Mouse (Mus musculus): ENCODE results near the gene Cdc14b. TPM values are rescaled to one million over a fixed set of nuclear protein-coding genes. Genes with fewer than 3 reads are reported as not detected.

Cdc14b gene
- polyA plus RNA-seq, 1 experiment from 2014 or later = 13.4 TPM

DNA sequence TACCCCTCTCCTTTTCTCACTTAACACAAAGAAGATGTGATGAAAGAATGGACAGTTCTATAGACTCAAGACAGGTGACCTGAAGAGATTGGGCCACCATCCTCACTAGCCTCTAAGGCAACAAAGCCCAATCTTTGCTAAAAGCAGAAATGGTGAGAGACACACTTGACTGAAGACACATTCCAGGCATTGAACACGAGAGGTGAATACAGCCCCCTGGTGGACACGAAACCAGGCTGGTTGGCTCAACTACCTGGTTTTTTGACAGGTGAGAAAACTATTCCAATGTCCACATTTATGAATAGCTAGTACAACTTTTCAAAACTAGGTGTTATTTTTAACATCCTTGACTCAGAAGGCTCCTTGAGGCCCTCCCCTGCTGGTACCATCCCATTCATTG is 70.4 kb downstream of the Cdc14b start:
- H3K36me3 ChIP-seq (ENCODE audit: control insufficient read depth, insufficient read depth, low read length) = no peaks in the 10 kb centered on the region
- no peak for ATAC-seq (ENCODE audit: insufficient read depth, low FRiP score, low TSS enrichment)
- no peaks in the 10 kb centered on the region for H3K27me3 ChIP-seq (ENCODE audit: control insufficient read depth, insufficient read depth, low read length)
- H3K4me2 ChIP-seq (ENCODE audit: low read depth) = no peak overlapping the region
- WGBS = 61% methylated on average over 2 of the region's 2 CpGs
- H3K9ac ChIP-seq (ENCODE audit: low read length) = no peak overlapping the region
- no peaks in the 10 kb centered on the region for H3K9me3 ChIP-seq (ENCODE audit: control insufficient read depth, low read length)
- no peak overlapping the region for H3K4me3 ChIP-seq (ENCODE audit: low read depth, low read length)
- no peak overlapping the region for H3K27ac ChIP-seq (ENCODE audit: low read depth, low read length)
- no peak for DNase-seq (ENCODE audit: low spot score)
- H3K4me1 ChIP-seq (ENCODE audit: control insufficient read depth, insufficient read depth, low read length) = no peaks in the 10 kb centered on the region

DNA sequence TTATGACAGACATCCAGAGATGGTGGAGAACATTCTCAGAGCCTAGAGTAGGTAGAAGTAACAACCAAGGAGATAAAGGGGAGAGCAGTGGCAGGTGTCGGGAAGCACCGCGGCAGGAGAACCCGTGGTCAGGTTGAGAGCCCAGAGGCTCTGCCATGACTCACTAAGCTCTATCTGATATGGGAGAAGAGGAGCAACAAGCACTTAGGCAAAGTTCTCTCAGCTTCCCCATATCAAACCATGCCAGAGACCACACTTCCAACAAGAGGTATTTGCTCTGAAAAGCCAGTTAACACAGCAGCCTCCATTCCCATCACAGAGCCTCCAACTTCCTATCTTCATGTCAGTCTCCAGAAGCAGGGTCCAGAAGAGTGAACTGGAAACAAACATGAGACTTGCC is 74.2 kb downstream of the Cdc14b start:
- 96% methylated on average over 4 of the region's 4 CpGs for WGBS
- Histone ChIP-seq H3K4me1 (ENCODE audit: control insufficient read depth, insufficient read depth, low read length) (no peaks in the 10 kb centered on the region), H3K9me3 (ENCODE audit: control insufficient read depth, low read length) (no peaks in the 10 kb centered on the region), H3K4me3 (ENCODE audit: low read depth, low read length) (no peak overlapping the region), H3K4me2 (ENCODE audit: low read depth) (no peak overlapping the region), H3K27ac (ENCODE audit: low read depth, low read length) (no peak overlapping the region), H3K27me3 (ENCODE audit: control insufficient read depth, insufficient read depth, low read length) (no peaks in the 10 kb centered on the region), H3K36me3 (ENCODE audit: control insufficient read depth, insufficient read depth, low read length) (no peaks in the 10 kb centered on the region), H3K9ac (ENCODE audit: low read length) (no peak overlapping the region)
- ATAC-seq (ENCODE audit: insufficient read depth, low FRiP score, low TSS enrichment) = no peak
- DNase-seq (ENCODE audit: low spot score) = no peak

DNA sequence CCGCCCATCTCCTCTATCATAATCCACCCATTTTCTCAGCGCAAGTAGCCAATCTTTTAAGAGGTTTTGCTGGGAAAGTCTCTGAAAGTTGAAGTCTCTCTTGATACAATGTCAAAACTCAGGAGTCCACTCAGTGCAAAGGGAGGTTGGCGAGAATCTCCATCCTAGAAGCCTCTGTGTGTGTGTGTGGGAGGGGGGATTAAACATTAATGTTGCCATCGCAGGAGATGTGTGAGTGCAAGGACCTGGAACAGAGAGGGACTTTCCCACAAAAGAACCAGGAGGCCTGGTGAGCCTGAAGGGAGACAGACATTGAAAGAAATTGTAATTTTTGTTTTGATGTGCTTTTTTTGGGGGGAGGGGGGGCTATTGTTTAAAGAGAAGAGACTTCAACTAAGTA is 76.8 kb downstream of the Cdc14b start:
- ATAC-seq (ENCODE audit: insufficient read depth, low FRiP score, low TSS enrichment) (no peak), DNase-seq (ENCODE audit: low spot score) (no peak)
- Histone ChIP-seq H3K36me3 (ENCODE audit: control insufficient read depth, insufficient read depth, low read length) (no peaks in the 10 kb centered on the region), H3K9ac (ENCODE audit: low read length) (no peak overlapping the region), H3K27me3 (ENCODE audit: control insufficient read depth, insufficient read depth, low read length) (no peaks in the 10 kb centered on the region), H3K4me3 (ENCODE audit: low read depth, low read length) (no peak overlapping the region), H3K9me3 (ENCODE audit: control insufficient read depth, low read length) (no peaks in the 10 kb centered on the region), H3K4me2 (ENCODE audit: low read depth) (no peak overlapping the region), H3K4me1 (ENCODE audit: control insufficient read depth, insufficient read depth, low read length) (no peaks in the 10 kb centered on the region), H3K27ac (ENCODE audit: low read depth, low read length) (no peak overlapping the region)
- WGBS = 88% methylated on average over 4 of the region's 4 CpGs

DNA sequence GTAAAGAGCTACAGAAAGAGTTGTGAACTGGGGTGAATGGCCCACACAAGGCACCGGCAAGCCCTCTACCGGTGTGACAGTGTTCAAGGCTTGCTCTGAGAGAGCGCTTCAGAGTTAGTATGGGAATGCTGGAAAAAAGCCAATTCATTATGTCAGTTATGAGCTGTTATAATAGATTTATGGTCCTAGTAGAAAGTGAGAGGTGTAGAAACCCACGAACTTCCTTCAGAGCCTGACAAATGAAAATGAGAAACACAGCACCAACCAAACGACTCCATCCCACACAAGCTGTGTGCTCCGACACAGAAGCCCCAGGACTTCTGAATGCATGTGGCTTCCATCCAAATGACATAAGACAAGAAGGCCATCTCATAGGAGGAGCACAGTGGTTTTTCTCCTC is 77.2 kb downstream of the Cdc14b start:
- no peaks in the 10 kb centered on the region for H3K9me3 ChIP-seq (ENCODE audit: control insufficient read depth, low read length)
- H3K36me3 ChIP-seq (ENCODE audit: control insufficient read depth, insufficient read depth, low read length) = no peaks in the 10 kb centered on the region
- no peak overlapping the region for H3K4me2 ChIP-seq (ENCODE audit: low read depth)
- DNase-seq (ENCODE audit: low spot score) = no peak
- H3K27ac ChIP-seq (ENCODE audit: low read depth, low read length) = no peak overlapping the region
- no peaks in the 10 kb centered on the region for H3K4me1 ChIP-seq (ENCODE audit: control insufficient read depth, insufficient read depth, low read length)
- H3K27me3 ChIP-seq (ENCODE audit: control insufficient read depth, insufficient read depth, low read length) = no peaks in the 10 kb centered on the region
- H3K9ac ChIP-seq (ENCODE audit: low read length) = no peak overlapping the region
- ATAC-seq (ENCODE audit: insufficient read depth, low FRiP score, low TSS enrichment) = no peak
- no peak overlapping the region for H3K4me3 ChIP-seq (ENCODE audit: low read depth, low read length)
- WGBS = 93% methylated on average over 6 of the region's 6 CpGs

DNA sequence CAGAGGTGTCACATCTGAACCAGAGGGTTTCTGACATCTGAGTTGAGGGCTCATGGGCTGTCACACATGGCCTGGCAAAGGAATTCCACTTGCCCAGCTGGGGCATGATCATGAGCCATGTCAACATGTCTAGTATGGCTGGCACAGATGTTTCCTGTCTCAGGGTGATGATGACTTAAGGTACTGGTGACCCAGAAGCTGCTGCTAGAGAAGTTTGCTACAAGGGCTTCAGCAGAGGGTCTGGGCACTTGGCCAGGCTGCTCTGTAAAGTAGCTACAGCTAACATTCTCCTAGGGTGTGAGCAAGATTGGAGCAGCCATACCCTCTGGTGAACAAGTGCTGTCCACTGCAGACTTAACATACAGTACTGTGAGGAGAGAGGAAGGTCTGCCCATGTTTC is 88.0 kb downstream of the Cdc14b start:
- no peak for DNase-seq (ENCODE audit: low spot score)
- Histone ChIP-seq H3K36me3 (ENCODE audit: control insufficient read depth, insufficient read depth, low read length) (peaks cover 5% of the 10 kb centered on the region), H3K27me3 (ENCODE audit: control insufficient read depth, insufficient read depth, low read length) (no peaks in the 10 kb centered on the region), H3K27ac (ENCODE audit: low read depth, low read length) (no peak overlapping the region), H3K9ac (ENCODE audit: low read length) (no peak overlapping the region), H3K4me2 (ENCODE audit: low read depth) (no peak overlapping the region), H3K4me1 (ENCODE audit: control insufficient read depth, insufficient read depth, low read length) (no peaks in the 10 kb centered on the region), H3K4me3 (ENCODE audit: low read depth, low read length) (no peak overlapping the region), H3K9me3 (ENCODE audit: control insufficient read depth, low read length) (no peaks in the 10 kb centered on the region)
- ATAC-seq (ENCODE audit: insufficient read depth, low FRiP score, low TSS enrichment) = no peak

DNA sequence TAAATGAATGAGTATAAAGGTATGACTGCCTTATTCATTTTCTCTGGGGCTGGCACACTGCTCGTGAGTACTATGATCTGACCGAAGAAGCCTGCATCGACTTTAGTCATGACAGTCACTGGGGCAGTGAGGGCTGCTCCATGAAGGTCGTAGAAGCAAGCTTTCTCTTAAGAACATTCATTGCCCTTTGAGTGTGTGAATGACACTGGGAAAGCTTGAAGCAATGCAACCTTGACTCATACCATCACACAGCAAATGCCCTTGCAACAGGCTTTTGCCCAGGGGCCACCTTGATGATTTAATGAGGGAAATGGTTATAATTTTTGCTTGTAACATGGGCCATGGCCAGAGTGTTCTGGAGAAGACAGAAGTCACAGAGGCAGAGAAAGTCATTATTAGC is 88.6 kb downstream of the Cdc14b start:
- Histone ChIP-seq H3K4me2 (ENCODE audit: low read depth) (no peak overlapping the region), H3K4me1 (ENCODE audit: control insufficient read depth, insufficient read depth, low read length) (no peaks in the 10 kb centered on the region), H3K9ac (ENCODE audit: low read length) (no peak overlapping the region), H3K4me3 (ENCODE audit: low read depth, low read length) (no peak overlapping the region), H3K27me3 (ENCODE audit: control insufficient read depth, insufficient read depth, low read length) (no peaks in the 10 kb centered on the region), H3K9me3 (ENCODE audit: control insufficient read depth, low read length) (no peaks in the 10 kb centered on the region), H3K27ac (ENCODE audit: low read depth, low read length) (no peak overlapping the region), H3K36me3 (ENCODE audit: control insufficient read depth, insufficient read depth, low read length) (peaks cover 5% of the 10 kb centered on the region)
- no peak for DNase-seq (ENCODE audit: low spot score)
- ATAC-seq (ENCODE audit: insufficient read depth, low FRiP score, low TSS enrichment) = no peak
- WGBS = 93% methylated on average over 4 of the region's 4 CpGs

DNA sequence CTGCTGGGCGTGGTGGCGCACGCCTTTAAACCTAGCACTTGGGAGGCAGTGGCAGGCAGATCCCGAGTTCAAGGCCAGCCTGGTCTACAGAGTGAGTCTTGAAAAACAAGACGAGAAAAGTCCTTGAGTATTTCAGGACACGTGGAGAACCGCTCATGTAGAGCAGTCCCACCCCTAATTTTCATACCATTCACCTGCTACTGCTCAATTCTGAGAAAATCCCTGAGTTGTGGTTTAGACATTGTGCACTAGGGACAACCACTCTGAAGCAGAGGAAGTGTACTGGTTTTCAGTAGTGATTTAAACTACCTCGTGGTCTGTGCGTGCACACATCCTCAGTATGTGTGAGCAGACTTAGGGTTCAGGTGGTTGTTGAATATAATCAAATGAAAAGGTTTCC is 89.5 kb downstream of the Cdc14b start:
- no peaks in the 10 kb centered on the region for H3K4me1 ChIP-seq (ENCODE audit: control insufficient read depth, insufficient read depth, low read length)
- no peak overlapping the region for H3K9ac ChIP-seq (ENCODE audit: low read length)
- 93% methylated on average over 9 of the region's 9 CpGs for WGBS
- no peaks in the 10 kb centered on the region for H3K27me3 ChIP-seq (ENCODE audit: control insufficient read depth, insufficient read depth, low read length)
- H3K36me3 ChIP-seq (ENCODE audit: control insufficient read depth, insufficient read depth, low read length) = peaks cover 5% of the 10 kb centered on the region
- H3K27ac ChIP-seq (ENCODE audit: low read depth, low read length) = no peak overlapping the region
- H3K9me3 ChIP-seq (ENCODE audit: control insufficient read depth, low read length) = no peaks in the 10 kb centered on the region
- H3K4me2 ChIP-seq (ENCODE audit: low read depth) = no peak overlapping the region
- DNase-seq (ENCODE audit: low spot score) = no peak
- no peak for ATAC-seq (ENCODE audit: insufficient read depth, low FRiP score, low TSS enrichment)
- no peak overlapping the region for H3K4me3 ChIP-seq (ENCODE audit: low read depth, low read length)

DNA sequence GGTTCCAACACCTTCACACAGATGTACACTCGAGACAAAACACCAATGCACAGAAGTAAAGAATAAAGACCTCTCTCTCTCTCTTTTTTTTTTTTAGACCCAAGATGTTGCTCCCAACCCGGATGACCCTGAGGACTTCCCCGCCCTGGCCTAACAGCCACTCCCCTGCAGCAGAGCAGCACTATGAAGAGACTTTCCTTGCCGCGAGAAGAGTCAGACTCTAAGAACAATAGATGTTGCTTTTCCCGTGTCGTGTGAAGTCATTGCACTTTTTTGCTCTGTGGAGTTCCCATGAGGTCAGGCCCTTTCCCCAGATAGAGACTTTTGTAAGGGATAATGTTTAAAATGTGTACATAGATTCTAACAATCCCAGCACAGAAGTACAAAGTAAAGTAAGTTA is 89.9 kb downstream of the Cdc14b start:
- H3K9ac ChIP-seq (ENCODE audit: low read length) = no peak overlapping the region
- ATAC-seq (ENCODE audit: insufficient read depth, low FRiP score, low TSS enrichment) = no peak

DNA sequence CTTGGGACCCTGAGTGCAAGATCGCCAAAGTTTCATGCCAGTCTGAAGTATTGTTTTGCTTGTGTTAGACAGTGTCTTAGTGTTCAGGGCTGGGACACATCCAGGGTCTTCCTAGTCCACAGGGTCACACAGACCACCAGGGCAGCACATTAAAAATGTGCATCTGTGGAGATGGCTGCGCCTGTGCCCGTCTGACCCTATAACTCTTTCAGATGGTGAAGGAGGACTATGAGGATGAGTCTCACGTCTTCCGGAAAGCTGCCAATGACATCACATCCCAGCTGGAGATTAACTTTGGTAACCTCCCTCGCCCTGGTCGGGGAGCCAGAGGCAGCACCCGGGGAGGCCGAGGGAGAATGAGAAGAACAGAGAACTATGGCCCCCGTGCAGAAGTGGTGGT is 90.7 kb downstream of the Cdc14b start:
- Histone ChIP-seq H3K27ac (ENCODE audit: low read depth, low read length) (no peak overlapping the region), H3K4me2 (ENCODE audit: low read depth) (no peak overlapping the region), H3K9ac (ENCODE audit: low read length) (no peak overlapping the region), H3K36me3 (ENCODE audit: control insufficient read depth, insufficient read depth, low read length) (peaks cover 5% of the 10 kb centered on the region), H3K9me3 (ENCODE audit: control insufficient read depth, low read length) (no peaks in the 10 kb centered on the region), H3K27me3 (ENCODE audit: control insufficient read depth, insufficient read depth, low read length) (no peaks in the 10 kb centered on the region), H3K4me1 (ENCODE audit: control insufficient read depth, insufficient read depth, low read length) (no peaks in the 10 kb centered on the region), H3K4me3 (ENCODE audit: low read depth, low read length) (no peak overlapping the region)
- no peak for DNase-seq (ENCODE audit: low spot score)
- WGBS = 85% methylated on average over 10 of the region's 10 CpGs
- no peak for ATAC-seq (ENCODE audit: insufficient read depth, low FRiP score, low TSS enrichment)

More for the DNA sequence above, 89.9 kb downstream of the Cdc14b start:
- 79% methylated on average over 7 of the region's 7 CpGs for WGBS
- Histone ChIP-seq H3K4me2 (ENCODE audit: low read depth) (no peak overlapping the region), H3K27me3 (ENCODE audit: control insufficient read depth, insufficient read depth, low read length) (no peaks in the 10 kb centered on the region), H3K4me1 (ENCODE audit: control insufficient read depth, insufficient read depth, low read length) (no peaks in the 10 kb centered on the region), H3K9me3 (ENCODE audit: control insufficient read depth, low read length) (no peaks in the 10 kb centered on the region), H3K4me3 (ENCODE audit: low read depth, low read length) (no peak overlapping the region), H3K36me3 (ENCODE audit: control insufficient read depth, insufficient read depth, low read length) (peaks cover 5% of the 10 kb centered on the region), H3K27ac (ENCODE audit: low read depth, low read length) (no peak overlapping the region)
- DNase-seq (ENCODE audit: low spot score) = no peak

Data from neural tube, embryonic 11.5 days (tissue).